Mouse (Mus musculus) 3134 (cell line): ENCODE data around the gene Hist1h2ae.
A peak's percentile ranks its signal among the peaks of the same experiment; 100 is the strongest.
"Not testable (repeated sequence)": the region's sequence is repeated elsewhere in the genome, so short reads cannot be mapped to it uniquely, and the experiment has no call there.

Experiments
- DNase-seq: peaks from one replicate; pipeline ENCODE4 v3.0.0-alpha.2; 2011; ENCODE audit warnings: low spot score; ENCODE audit not compliant: insufficient read length; ENCODE audit errors: extremely low read depth

The Hist1h2ae gene

GRCm38 (mm10) chr13:23564482-23564881 is 6.5 kb downstream of the Hist1h2ae start:
- DNase-seq: no peak

GRCm38 (mm10) chr13:23562699-23563462 is 8.1 kb downstream of the Hist1h2ae start:
- DNase-seq: peak; percentile 52

GRCm38 (mm10) chr13:23561883-23562659 is 8.9 kb downstream of the Hist1h2ae start, which contains the start of gene Hist1h3e:
Gene Hist1h3e (minus strand): TSS chr13:23562369.
- peak; percentile 93 for DNase-seq

GRCm38 (mm10) chr13:23561531-23561882 is 9.5 kb downstream of the Hist1h2ae start:
- DNase-seq: not testable (repeated sequence)

GRCm38 (mm10) chr13:23560699-23561098 is 10.3 kb downstream of the Hist1h2ae start:
- DNase-seq: not testable (repeated sequence)

- DNase-seq: no peak
Measured at GRCm38 (mm10) chr13:23556906-23557305, 14.1 kb downstream of the Hist1h2ae start.

GRCm38 (mm10) chr13:23555839-23556416 is 15.1 kb downstream of the Hist1h2ae start:
- peak; percentile 58 for DNase-seq

GRCm38 (mm10) chr13:23554925-23555838 is 15.8 kb downstream of the Hist1h2ae start:
- DNase-seq: peak; percentile 94

- no peak for DNase-seq
Measured at GRCm38 (mm10) chr13:23554393-23554792, 16.6 kb downstream of the Hist1h2ae start.

- DNase-seq: no peak
Measured at GRCm38 (mm10) chr13:23552962-23553361, 18.1 kb downstream of the Hist1h2ae start, which contains the start of gene Hist1h1d. Gene Hist1h1d (plus strand): TSS chr13:23553262.

- DNase-seq: no peak
Measured at GRCm38 (mm10) chr13:23551931-23552914, 18.8 kb downstream of the Hist1h2ae start.

GRCm38 (mm10) chr13:23551146-23551834 is 19.7 kb downstream of the Hist1h2ae start, which contains the start of gene Hist1h4f:
Gene Hist1h4f (minus strand): TSS chr13:23551648.
- DNase-seq: peak; percentile 91

- peak; percentile 53 for DNase-seq
Measured at GRCm38 (mm10) chr13:23550761-23551145, 20.3 kb downstream of the Hist1h2ae start.

- no peak for DNase-seq
Measured at GRCm38 (mm10) chr13:23546694-23547093, 24.3 kb downstream of the Hist1h2ae start.

- DNase-seq: not testable (repeated sequence)
Measured at GRCm38 (mm10) chr13:23544787-23545120, 26.3 kb downstream of the Hist1h2ae start.

- DNase-seq: peak; percentile 92
Measured at GRCm38 (mm10) chr13:23543965-23544786, 26.8 kb downstream of the Hist1h2ae start, which contains the start of gene Hist1h3f. Gene Hist1h3f (plus strand): TSS chr13:23544052.

- peak; percentile 88 for DNase-seq
Measured at GRCm38 (mm10) chr13:23542999-23543607, 27.9 kb downstream of the Hist1h2ae start, which contains the start of gene Hist1h2bh. Gene Hist1h2bh (minus strand): TSS chr13:23543392.
